Mouse (Mus musculus) retina, postnatal 7 days (tissue): ENCODE measurements around the gene Prkaca.
"Not testable (repeated sequence)": the region's sequence is repeated elsewhere in the genome, so short reads cannot be mapped to it uniquely, and the experiment has no call there.

ENCODE experiments used
- DNase-seq: peaks from one replicate; pipeline ENCODE4 v3.0.0-alpha.2; 2012; ENCODE audit warnings: low read depth, low spot score

Prkaca gene

GRCm38 (mm10) chr8:84002957-84003611 is 30.3 kb downstream of the Prkaca start:
- no peak for DNase-seq

DNA sequence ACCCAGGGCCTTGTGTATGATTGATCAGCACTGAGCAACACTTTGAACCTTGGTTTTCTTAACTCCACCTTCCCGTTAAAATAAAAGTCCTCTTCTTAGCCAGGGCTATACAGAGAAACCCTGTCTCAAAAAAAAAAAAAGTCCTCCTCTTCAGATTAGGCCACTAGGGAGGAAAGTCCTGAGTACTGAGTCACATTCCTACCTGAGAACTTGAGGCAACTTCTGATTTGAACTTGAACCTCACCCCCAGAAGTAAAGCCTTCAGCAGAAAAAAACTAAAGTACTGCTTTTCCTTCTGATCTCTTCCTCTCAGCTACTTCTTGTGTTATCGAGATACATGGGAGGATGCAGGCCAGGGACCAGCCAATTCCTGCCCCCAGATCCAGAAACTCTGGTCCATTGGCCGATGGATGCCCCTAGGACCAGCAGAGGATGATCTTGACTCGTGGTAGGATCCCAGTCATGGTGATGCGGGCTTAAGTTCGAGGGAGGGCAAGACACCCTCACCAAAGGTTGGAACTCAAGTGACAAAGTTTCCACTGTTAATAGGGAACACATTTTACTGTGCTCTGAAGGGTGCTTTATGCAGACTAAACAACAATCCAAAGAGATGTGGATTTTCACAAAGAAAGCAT is 30.9 kb downstream of the Prkaca start:
- DNase-seq = no peak

DNA sequence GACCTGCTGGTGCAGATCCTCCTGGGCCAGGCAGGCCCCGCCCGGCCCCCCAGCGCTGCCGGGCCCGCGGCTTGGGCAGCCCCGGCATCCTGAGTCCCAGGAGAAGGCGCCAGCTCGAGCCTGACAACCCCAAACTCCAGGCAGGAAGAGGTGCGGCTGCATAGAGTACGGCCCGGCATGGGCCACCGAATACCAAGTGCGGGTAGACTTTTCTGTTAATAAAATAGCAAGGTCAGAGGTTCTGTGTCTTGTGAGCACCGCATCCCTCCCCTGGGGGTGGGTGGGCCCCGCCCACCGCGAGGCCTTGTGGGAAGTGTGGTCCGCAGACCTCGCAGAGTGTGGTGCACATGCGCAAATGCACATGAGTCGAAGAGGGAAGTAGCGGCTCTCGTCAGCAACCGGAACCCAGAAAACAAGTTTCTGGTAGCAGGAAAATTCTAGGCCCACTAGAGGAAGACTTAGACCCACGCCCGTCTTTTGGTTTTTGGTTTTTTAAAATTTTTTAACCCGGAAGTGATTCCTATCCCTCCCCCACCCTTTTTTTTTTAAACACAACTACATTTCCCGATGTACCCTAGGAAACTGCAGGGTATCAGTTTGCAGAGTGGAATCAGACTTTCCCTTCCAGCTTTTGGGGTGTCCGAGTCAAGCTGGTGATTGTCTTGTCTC is 31.9 kb downstream of the Prkaca start:
- peak; percentile 79 for DNase-seq

DNA sequence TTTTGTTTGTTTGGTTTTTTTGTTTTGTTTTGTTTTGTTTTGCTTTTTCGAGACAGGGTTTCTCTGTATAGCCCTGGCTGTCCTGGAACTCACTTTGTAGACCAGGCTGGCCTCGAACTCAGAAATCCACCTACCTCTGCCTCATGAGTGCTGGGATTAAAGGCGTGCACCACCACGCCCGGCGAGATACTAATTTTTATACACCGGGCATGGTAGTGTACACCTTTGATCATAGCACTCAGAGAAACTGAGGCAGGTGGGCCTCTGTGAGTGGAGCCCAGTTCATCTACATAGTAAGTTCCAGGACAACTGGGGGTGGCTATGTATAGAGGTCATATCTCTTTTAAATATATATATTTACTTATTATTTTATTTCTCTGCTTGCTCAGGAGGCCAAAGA is 32.7 kb downstream of the Prkaca start:
- DNase-seq = not testable (repeated sequence)

DNA sequence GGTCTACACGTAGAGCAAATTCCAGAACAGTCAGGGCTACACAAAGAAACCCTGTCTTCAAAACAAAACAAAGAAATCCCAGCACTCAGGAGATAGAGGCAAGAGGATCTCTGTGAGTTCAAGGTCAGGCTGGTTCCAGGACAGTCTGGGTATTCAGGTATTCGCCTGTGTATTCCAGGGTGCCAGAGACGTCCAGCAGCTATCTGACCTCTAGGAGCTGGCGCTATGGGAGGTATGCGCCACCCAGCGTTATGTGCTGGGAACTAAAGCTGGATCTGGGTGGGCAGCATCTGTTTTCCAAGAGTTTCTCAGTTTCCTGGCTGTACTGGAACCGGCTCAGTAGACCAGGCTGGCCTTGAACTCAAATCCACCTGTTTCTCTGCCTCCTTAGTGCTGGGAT is 35.6 kb downstream of the Prkaca start:
- no peak for DNase-seq

- peak; percentile 73 for DNase-seq
Measured at GRCm38 (mm10) chr8:84009876-84010275, 37.1 kb downstream of the Prkaca start.

- peak; percentile 59 for DNase-seq
Measured at GRCm38 (mm10) chr8:84010625-84011611, 38.1 kb downstream of the Prkaca start.

DNA sequence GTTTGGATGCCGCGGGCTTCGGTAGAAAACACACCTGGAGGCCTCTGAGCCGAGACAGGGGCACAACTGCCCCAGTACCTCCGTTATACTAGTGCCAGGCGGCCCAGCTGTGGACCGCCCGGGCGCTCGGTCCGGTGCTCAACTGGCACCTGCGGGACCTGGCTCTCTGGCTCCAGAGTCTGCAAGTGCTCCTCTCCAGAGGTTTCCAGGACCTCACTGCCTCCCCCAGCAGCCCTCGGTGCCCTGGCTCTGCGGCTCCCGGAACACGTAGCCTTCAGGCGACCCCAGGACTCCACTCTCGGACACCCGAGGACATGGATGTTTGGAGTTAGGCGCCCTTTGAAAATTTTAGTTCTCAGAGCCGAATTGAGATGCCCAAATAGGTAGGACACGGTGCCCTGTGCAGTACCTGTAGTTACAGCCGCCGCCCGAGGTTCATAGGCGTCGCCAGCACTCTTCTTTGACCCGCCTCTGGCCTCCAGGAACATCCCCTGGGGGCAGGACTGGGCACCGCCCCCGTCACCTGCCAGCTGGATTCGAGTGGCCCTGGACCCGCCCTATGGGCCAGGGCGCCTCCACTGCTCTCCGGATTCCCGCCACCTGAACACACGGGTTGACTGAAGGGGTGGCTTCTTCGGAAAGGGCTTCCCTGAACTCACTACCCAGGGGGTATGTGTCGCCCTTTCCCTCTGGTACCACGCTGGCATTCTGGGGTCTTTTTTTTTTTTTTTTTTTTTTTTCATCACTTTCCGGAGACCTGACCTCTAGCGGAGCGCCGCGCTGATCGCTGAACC is 39.1 kb downstream of the Prkaca start, which contains the start of gene 2210011C24Rik:
TSS of gene 2210011C24Rik (minus strand) at position 467 of the 794 bp plus-strand sequence.
- no peak for DNase-seq

- DNase-seq = no peak
Measured at GRCm38 (mm10) chr8:84012499-84013165, 39.8 kb downstream of the Prkaca start.

DNA sequence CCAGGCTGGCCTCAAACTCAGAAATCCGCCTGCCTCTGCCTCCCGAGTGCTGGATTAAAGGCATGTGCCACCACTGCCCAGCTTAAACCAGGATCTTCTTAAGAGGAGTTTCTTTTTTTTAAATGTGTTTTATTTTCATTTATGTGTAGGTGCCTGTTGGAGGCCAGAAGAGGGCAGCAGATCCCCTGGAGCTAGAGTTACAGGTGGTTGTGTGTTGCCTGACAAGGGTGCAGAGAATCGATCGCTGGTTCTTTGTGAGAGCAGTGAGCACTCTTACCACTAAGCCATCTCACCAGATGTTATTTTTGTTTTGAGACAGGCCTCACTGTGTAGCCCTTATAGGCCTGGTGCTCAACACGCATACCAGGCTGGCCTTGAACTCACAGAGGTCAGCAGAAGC is 43.0 kb downstream of the Prkaca start:
- DNase-seq = no peak

GRCm38 (mm10) chr8:84019738-84020137 is 46.9 kb downstream of the Prkaca start:
- DNase-seq = no peak

DNA sequence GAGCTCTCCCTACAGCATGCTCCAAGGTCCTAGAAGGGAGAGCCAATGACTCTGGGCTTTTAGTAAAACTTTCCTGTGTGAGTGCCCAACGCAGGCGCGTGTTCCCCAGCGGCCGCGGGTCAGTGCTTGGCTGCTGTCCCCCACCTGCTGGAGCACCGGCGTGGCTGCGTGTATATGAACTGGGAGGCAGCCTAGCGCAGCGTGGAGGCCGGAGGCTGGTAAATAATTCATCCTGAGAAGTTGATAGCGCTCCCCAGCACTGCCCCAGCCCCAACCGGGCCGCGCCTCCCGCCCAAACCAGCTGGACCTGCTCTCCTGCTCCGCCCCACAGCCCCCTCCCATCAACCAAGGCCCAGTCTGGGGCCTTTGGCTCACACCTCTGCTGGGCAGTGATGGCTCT is 48.3 kb downstream of the Prkaca start, which contains the start of gene Palm3:
TSS of gene Palm3 (plus strand) at position 376 of the 400 bp plus-strand sequence.
- DNase-seq = no peak

- no peak for DNase-seq
Measured at GRCm38 (mm10) chr8:84021569-84021968, 48.8 kb downstream of the Prkaca start.

DNA sequence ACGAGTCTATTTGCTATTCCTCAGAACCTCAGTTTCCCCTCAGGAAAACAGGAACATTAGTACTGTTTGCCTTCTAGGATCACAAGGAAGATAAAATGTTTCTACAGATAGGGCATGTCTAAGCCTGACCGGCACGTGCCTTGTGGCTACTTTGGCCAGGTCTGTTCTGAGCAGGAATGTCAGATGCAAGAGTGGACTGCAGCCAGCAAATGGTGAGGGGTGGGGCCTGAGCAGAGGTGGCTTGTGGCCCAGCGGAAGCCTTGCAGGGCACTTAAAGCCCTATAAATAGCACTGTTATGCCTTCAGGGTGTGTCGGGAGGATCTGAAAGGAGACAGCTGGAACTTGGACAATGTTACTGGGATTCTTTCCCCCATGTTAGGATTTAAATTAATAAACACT is 50.3 kb downstream of the Prkaca start:
- no peak for DNase-seq

DNA sequence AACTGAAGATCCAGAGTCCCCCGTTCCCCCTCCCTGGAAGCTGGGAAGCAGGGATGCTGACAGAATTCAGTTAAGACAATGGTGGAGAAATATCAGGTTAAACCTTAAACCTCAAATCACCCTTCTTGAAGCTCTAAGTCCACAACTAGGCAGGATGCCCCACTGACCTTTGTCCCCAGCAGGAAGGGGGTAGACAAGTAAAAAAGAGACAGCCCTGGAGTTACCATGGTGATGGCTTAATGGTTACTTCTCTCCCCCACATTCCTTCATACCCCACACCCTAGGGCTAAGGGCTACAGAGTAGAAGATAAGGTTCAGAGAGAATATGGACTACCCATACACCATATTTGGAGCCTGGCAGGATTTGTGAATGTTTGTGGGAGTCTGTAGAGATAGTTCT is 50.8 kb downstream of the Prkaca start:
- DNase-seq = no peak

GRCm38 (mm10) chr8:84024171-84024570 is 51.4 kb downstream of the Prkaca start:
- DNase-seq = no peak

- no peak for DNase-seq
Measured at GRCm38 (mm10) chr8:84025863-84026262, 53.1 kb downstream of the Prkaca start.

DNA sequence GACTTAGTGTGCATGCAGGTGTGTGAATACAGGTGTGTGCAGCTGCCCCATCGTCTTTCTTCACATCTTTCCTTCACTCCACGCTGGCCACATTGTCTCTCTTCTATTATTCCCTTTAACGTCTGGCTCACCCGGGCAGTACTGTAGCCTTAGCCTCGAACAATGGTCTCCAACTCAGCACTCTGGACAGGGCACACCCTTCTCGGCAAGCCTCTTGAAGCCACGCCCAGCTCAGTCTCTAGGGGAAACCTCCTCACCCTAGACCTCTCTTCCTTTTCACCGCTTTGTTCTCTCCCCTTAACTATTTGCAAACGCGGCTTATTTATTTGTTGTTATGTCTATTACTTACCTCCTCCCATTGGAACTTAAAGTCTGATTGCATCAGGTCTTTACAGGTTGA is 54.7 kb downstream of the Prkaca start:
- DNase-seq = no peak

DNA sequence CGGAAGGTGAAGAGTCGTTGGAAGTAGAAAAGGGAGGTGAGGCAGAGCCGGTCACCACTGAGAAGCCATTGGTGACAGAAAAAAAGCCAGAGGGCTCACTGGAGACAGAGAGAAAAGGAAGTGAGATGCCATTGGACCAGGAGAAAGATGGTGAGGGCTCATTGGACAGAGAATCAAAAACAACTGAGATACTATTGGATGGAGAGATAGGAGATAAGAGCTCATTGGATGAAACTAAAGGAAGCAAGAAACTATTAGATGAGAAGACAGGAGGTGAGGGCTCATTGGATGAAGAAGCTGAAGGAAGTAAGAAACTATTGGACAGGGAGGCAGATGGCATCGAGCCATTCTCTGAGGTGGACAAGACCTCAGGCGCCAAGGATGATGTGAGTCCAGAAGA is 56.5 kb downstream of the Prkaca start:
- DNase-seq = no peak

GRCm38 (mm10) chr8:84032777-84033176 is 60.0 kb downstream of the Prkaca start:
- no peak for DNase-seq
